Mouse (Mus musculus) CD8-positive naive resting alpha-beta T cell, adult 2 months (primary cell): ENCODE measurements around the gene Adcy1.

Source experiments
- DNase-seq, 2 experiments: peaks; one replicate each; pipeline ENCODE4 v3.0.0; 2022; ENCODE audit warnings: low read depth in 2 of 2, low spot score in 2 of 2

Adcy1 gene

GRCm38 (mm10) chr11:7063001-7063584 is at the start of gene Adcy1:
Gene Adcy1, plus strand, starts transcription at chr11:7063489.
- no peak for DNase-seq

GRCm38 (mm10) chr11:7016907-7017306 is 46.4 kb upstream of the Adcy1 start:
- no peak for DNase-seq

- no peak for DNase-seq
Measured at GRCm38 (mm10) chr11:7018078-7018477, 45.2 kb upstream of the Adcy1 start.

- no peak for DNase-seq
Measured at GRCm38 (mm10) chr11:7019006-7019525, 44.2 kb upstream of the Adcy1 start.

GRCm38 (mm10) chr11:7033063-7033462 is 30.2 kb upstream of the Adcy1 start:
- no peak for DNase-seq

GRCm38 (mm10) chr11:7039722-7040121 is 23.6 kb upstream of the Adcy1 start:
- no peak for DNase-seq

- no peak for DNase-seq
Measured at GRCm38 (mm10) chr11:7040801-7041200, 22.5 kb upstream of the Adcy1 start.

- DNase-seq, result no peak
Measured at GRCm38 (mm10) chr11:7047176-7047575, 16.1 kb upstream of the Adcy1 start.

- no peak for DNase-seq
Measured at GRCm38 (mm10) chr11:7047584-7047983, 15.7 kb upstream of the Adcy1 start.

GRCm38 (mm10) chr11:7053710-7054109 is 9.6 kb upstream of the Adcy1 start:
- DNase-seq, result no peak

GRCm38 (mm10) chr11:7054662-7055265 is 8.5 kb upstream of the Adcy1 start:
- DNase-seq, result no peak

GRCm38 (mm10) chr11:7055455-7056017 is 7.8 kb upstream of the Adcy1 start:
- no peak for DNase-seq

- DNase-seq, result no peak
Measured at GRCm38 (mm10) chr11:7056121-7056520, 7.2 kb upstream of the Adcy1 start.

- no peak for DNase-seq
Measured at GRCm38 (mm10) chr11:7057781-7058180, 5.5 kb upstream of the Adcy1 start.

- no peak for DNase-seq
Measured at GRCm38 (mm10) chr11:7061961-7062360, 1.3 kb upstream of the Adcy1 start.

- DNase-seq, result no peak
Measured at GRCm38 (mm10) chr11:7062566-7062965, 723 bp upstream of the Adcy1 start.

- DNase-seq, result no peak
Measured at GRCm38 (mm10) chr11:7063681-7064267, 485 bp downstream of the Adcy1 start.

GRCm38 (mm10) chr11:7064484-7065185 is 1.3 kb downstream of the Adcy1 start:
- DNase-seq, result no peak

- no peak for DNase-seq
Measured at GRCm38 (mm10) chr11:7065388-7065787, 2.1 kb downstream of the Adcy1 start.

GRCm38 (mm10) chr11:7065876-7066275 is 2.6 kb downstream of the Adcy1 start:
- no peak for DNase-seq

- DNase-seq, result no peak
Measured at GRCm38 (mm10) chr11:7067263-7067662, 4.0 kb downstream of the Adcy1 start.
